Mouse (Mus musculus) natural killer cell, adult 2 months (primary cell): ENCODE data around the gene Acadm.
A peak's percentile ranks its signal among the peaks of the same experiment; 100 is the strongest.

Source experiments
- DNase-seq, 2 experiments: peaks; one replicate each; pipeline ENCODE4 v3.0.0; 2022; ENCODE audit warnings: low spot score in 2 of 2

Acadm gene

DNA sequence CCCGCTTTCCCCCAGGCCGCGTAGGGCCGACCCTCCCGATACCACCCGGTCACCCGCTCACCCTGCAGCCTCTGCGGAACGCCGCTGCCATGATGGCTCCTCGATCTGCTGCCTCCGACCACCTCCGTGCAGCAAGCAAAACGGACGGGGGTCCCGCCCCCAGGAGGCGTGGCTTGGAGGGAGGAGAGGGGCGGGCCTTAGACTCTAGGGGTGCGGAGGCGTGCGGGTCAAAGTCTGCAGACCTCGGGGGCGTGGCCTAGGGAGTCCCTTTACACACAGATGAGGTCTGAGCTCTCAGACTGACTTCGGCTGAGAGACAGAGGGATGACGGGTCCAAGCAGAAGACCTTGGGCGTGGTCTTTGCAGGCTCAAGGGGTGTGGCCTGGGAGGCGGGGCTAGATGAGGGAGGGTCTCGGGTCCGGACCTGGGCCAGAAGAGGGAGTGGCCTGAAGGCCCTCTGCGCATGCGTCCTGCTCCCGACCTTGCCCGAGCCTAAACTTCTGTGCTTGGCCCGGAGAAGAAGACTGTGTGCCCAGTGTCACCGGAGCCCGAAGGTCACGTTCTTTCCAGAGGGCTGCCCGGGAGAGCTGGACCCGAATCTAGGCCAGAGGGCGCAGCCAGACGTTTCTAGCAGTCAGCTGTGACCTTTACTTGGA is at the start of gene Acadm:
Acadm (minus strand) TSS at position 298 of the 656 bp plus-strand sequence.
- peak; percentile 99 for DNase-seq

DNA sequence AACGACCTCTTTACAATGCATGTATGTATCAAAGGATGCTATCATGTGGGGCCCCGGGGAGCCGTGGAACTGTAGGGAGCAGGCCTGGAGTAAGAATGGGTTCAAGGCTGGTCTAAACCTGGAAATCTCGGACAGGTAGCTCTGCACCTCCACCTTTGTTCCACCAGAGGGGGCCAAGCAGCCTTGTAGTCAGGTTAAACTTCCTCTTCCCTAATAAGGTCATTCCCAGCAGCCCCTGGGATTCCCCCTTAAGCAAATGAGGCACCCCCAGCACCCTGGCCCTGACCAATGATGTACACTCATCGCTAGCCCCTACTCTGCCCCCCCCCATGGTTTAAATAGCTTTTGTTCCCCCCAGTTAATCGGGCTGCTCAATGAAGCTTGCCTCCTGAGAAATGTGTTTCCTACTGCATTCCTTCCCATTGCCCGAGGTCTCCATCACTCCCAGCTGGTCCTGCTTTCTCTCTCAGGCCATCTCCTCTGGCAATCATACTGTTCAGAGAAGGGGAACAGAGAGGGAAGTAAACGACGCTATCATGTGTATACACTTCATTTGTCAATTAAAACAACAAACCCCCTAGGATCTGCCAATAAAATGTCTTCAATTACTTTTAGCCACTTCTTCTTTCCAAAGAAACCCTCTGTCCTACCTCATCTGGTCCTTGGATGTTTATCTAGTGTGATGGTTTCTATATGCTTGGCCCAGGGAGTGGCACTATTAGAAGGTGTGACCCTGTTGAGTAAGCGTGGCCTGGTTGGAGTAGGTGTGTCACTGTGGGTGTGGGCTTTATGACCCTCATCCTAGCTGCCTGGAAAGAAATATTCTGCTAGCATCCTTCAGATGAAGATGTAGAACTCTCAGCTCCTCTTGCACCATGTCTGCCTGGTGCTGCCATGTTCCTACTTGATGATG is 40.3 kb upstream of the Acadm start:
- peak; percentile 4 to 36 for DNase-seq

DNA sequence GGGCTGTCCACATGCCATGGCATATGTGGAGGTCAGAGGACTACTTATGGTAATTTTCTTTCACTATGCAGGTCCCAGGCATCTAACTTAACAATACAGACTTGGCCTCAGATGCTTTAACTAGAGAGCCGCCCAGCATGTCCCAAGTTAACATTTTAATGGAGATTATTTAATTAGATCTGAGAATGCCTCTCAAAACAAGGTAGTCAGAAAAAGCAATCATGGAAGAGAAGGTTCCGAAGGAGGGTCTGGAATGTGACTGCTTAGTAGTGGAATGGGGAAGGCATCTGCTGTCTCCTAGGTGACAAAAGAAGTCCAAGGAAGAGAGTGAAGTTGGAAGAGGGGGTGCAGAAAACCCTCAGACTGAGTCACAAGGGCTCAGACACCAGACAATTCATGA is 36.2 kb upstream of the Acadm start:
- no peak for DNase-seq

GRCm38 (mm10) chr3:153975791-153976190 is 31.4 kb upstream of the Acadm start:
- no peak for DNase-seq

GRCm38 (mm10) chr3:153975060-153975459 is 30.6 kb upstream of the Acadm start:
- no peak for DNase-seq

DNA sequence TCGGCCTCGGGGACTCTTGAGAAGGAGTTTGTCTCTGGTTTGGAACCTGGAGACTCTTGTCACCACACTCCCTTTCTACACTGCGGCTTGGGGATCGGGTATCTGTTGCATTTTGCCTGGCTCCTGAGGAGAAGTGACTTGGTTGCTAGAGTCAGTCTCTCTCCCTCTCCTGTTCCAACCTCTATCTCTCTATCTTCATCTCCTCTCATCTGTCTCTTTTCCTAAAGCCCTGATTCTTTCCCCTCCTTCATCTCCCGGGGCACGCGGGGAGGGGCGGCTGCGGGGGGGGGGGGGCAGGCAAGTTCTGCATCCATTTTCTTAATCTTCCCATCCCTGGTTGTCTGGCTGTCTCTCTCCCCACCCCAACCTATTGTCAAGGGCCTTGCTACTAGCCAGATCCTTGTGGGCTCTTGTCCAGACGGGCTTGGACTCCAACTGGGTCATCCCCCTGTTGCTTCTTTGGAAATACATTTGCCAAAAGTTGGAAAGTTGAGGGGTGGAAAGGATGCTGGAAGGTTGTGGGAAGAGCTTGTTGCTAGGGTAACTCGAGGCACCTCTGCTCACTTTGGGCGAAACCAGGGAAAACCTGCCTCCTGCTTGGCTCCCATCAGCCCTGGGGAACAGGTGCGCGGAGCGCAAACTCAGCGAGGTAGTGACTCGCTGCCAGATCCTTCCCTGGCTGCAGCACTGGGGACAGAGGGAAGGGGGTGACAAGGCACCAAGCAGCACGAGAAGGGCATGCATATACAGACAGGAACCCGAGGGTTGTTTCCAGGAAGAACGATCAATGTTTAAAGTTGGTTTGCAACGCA is 29.7 kb upstream of the Acadm start:
- DNase-seq, result no peak

GRCm38 (mm10) chr3:153973171-153973948 is 28.9 kb upstream of the Acadm start, which contains the start of gene Slc44a5:
Gene Slc44a5 (plus strand): TSS chr3:153973436.
- DNase-seq, result no peak

DNA sequence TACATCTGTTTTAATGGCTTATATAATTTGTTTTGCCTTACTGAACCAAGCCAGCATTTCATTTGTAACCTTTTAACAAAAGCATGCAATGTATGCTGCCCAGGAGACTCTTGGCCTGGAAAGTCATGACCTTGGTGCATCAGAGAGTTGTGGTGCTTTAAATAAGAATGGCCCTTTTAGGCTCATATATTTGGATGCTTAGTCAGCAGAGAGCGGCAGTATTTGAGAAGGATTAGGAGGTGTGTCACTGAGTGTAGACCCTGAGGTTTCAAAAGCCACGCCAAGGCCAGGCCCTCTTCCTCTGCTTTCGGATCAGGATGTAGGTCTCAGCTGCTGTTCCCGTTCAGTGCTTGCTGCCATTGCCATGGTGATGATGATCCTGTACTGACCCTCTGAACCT is 25.0 kb upstream of the Acadm start:
- DNase-seq, result no peak

DNA sequence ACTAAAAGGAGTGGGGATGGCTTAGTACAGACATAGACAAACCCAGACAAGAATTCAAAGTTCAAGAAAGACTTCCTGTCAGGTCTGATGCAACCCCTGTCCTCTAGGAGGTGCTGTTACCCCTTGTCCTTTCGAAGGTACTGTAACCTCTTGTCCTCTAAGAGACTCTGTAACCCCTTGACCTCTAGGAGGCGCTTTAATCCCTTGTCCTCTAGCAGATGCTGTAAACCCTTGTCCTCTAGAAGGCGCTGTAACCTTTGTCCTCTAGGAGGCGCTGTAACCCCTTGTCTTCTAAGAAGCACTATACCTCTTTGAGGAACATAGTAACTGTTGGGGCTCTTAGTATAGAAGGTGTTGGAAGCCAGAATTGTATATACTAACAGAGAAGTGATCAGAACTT is 24.1 kb upstream of the Acadm start:
- peak; percentile 60 to 75 for DNase-seq

- DNase-seq, result no peak
Observed at GRCm38 (mm10) chr3:153967447-153967846, 23.0 kb upstream of the Acadm start.

DNA sequence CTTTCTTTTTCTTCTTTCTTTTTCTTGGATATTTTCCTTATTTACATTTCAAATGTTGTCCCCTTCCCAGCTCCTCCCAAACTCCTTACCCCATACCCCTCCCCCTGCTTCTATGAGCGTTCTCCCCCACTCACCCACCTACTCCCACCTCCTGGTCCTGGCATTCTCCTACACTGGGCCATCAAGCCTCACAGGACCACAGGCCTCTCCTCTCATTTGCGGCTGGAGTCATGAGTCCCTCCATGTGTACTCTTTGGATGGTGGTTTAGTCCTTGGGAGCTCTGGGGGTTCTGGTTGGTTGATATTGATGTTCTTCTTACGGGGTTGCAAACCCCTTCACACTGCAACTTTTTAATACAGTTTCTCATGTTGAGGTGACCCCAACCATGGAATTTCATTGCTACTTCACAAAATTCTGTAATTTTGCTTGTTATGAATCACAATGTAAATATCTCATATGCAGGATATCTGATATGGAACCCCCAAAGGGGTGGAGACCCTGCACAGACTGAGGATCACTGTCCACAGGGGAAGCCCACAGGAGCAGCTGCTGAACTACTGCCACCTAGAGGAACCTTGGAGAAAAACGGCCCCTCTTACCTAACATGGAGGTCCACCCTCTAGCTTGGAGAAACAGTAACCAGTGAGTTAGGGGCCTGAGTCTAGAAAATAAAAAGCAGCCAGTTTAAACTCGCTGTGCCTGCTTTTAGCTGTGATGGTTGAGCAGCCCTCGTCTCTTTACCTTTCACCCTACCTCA is 17.4 kb upstream of the Acadm start:
- no peak for DNase-seq

GRCm38 (mm10) chr3:153960884-153961283 is 16.5 kb upstream of the Acadm start:
- DNase-seq, result no peak

GRCm38 (mm10) chr3:153959731-153960207 is 15.3 kb upstream of the Acadm start:
- DNase-seq, result no peak

- peak; percentile 9 to 27 for DNase-seq
Observed at GRCm38 (mm10) chr3:153959035-153959730, 14.8 kb upstream of the Acadm start.

DNA sequence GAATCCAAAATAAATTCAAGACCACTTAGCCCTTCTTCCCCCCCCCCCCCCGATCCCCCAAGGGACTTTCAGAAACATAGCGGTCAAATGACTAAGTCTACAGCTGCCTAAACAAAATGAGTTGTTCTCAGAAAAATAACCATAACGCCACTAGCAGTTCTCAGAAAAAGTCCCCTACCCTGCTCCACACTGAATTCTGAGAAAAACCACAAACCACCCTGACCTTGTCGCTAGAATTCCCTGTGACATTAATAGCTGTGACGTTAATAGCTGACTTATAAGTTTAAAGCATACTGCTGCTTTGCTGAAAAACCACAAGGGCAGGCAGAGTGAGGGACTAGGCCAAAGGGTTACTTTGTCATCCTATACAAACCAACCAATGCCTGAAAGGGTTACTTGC is 13.5 kb upstream of the Acadm start:
- peak in 1 of 2 experiments; percentile 20 for DNase-seq

- no peak for DNase-seq
Observed at GRCm38 (mm10) chr3:153948176-153948575, 3.7 kb upstream of the Acadm start.

DNA sequence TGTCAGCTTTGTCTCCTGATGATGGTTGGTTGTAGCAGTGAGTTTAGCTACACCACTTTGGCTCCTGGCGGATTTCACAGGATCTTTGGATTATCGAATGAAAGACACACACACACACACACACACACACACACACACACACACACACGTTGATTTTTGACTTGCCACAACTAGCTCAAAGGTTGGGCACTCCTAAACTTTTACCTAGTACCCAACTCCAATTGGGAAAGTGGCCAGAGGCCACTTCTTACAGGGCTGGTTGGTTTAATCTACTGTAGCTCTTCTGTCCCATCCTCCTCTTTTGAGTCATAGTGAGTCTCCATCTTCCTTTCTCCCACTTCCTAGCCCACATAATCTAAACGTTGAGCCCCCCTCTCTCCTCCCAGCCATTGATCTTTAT is 2.8 kb upstream of the Acadm start:
- no peak for DNase-seq

DNA sequence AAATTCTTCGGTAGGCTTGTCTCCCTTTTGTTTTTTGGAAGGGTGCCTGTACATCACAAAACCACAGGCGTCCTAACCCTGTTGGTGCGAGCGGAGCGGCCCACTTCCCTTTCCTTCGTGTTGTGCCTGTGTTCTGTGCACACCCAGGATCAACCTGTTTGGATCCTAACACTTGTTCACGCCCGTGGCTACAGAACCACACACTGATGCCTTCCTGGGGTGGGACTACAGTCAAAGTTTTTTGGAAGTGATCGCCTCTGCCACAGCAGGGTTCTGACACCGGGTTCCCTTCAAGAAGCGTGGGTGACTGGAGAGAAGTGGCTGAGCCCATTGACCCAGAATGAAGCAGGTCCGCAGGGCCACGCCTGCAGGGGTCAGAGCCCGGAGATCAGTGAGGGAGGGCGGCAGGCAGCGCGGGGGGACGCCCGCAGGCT is 514 bp downstream of the Acadm start:
- DNase-seq, result no peak

DNA sequence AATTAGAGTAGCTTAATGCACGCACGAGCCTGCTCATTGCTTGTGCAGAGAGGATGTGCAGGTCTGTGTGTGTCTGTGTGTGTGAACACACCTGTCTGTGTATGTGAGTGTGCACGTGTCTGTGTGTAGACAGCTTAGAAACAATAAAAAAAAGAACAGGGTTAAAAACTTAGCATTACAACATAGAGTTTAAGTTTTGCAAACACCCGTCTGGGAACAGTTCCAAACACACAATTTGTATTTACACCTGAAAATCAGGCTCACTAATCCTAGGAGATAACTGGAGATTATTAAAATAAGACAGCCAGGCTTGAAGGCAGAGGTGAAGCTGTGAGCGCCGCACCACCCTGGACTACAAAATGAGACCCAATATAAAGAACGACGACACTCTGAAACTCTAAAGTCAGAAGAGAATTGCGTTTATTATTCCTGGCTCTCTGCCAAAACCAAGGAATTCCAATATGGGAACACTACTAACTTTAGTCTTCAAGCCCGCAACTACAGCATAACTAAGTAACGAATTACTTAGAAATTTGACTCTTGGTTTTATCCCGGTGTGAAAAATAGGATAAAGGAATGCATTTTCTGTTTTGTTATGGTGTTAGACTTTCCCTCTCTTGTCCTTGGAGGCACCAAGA is 1.3 kb downstream of the Acadm start:
- DNase-seq, result no peak
